Mouse (Mus musculus) retina, adult 2 months (tissue): ENCODE measurements around the gene Nr2c2ap.

Experiments
- DNase-seq: peaks from one replicate; pipeline ENCODE4 v3.0.0-alpha.2; 2012; ENCODE audit warnings: low read depth, low spot score

The Nr2c2ap gene

GRCm38 (mm10) chr8:70118726-70119700 lies 12.1 kb upstream of the Nr2c2ap start:
- DNase-seq = no peak

- no peak for DNase-seq
Observed at GRCm38 (mm10) chr8:70120667-70121066, 10.5 kb upstream of the Nr2c2ap start, which contains the start of gene Ncan. TSS of gene Ncan (minus strand) at chr8:70120873.

GRCm38 (mm10) chr8:70122863-70123262 lies 8.3 kb upstream of the Nr2c2ap start:
- DNase-seq = no peak

GRCm38 (mm10) chr8:70124992-70125391 lies 6.1 kb upstream of the Nr2c2ap start:
- no peak for DNase-seq

GRCm38 (mm10) chr8:70128435-70128834 lies 2.7 kb upstream of the Nr2c2ap start:
- DNase-seq = no peak

GRCm38 (mm10) chr8:70129309-70129952 lies 1.7 kb upstream of the Nr2c2ap start:
- no peak for DNase-seq

GRCm38 (mm10) chr8:70130066-70130465 lies 1.1 kb upstream of the Nr2c2ap start:
- DNase-seq = no peak

- no peak for DNase-seq
Observed at GRCm38 (mm10) chr8:70134086-70134485, 3.0 kb downstream of the Nr2c2ap start.

GRCm38 (mm10) chr8:70134931-70135330 lies 3.8 kb downstream of the Nr2c2ap start:
- DNase-seq = no peak

GRCm38 (mm10) chr8:70136591-70136990 lies 5.5 kb downstream of the Nr2c2ap start:
- no peak for DNase-seq

- no peak for DNase-seq
Observed at GRCm38 (mm10) chr8:70137890-70138289, 6.8 kb downstream of the Nr2c2ap start.

- DNase-seq = peak; percentile 98
Observed at GRCm38 (mm10) chr8:70139026-70139857, 8.1 kb downstream of the Nr2c2ap start, which contains the start of the genes Rfxank, Borcs8 and Mef2b. TSS of gene Rfxank (minus strand) at chr8:70139154. TSS of gene Borcs8 (plus strand) at chr8:70139499. TSS of gene Mef2b (plus strand) at chr8:70139711.

- DNase-seq = no peak
Observed at GRCm38 (mm10) chr8:70139981-70140380, 8.8 kb downstream of the Nr2c2ap start.

GRCm38 (mm10) chr8:70147678-70148607 lies 16.8 kb downstream of the Nr2c2ap start:
- no peak for DNase-seq

- no peak for DNase-seq
Observed at GRCm38 (mm10) chr8:70150158-70150557, 19.0 kb downstream of the Nr2c2ap start.

GRCm38 (mm10) chr8:70152537-70153257 lies 21.6 kb downstream of the Nr2c2ap start:
- DNase-seq = no peak

GRCm38 (mm10) chr8:70157240-70157800 lies 26.2 kb downstream of the Nr2c2ap start:
- no peak for DNase-seq

GRCm38 (mm10) chr8:70158069-70158853 lies 27.1 kb downstream of the Nr2c2ap start:
- DNase-seq = peak; percentile 28

GRCm38 (mm10) chr8:70159211-70159610 lies 28.1 kb downstream of the Nr2c2ap start:
- no peak for DNase-seq
